Comparison of ENCODE assay signal across 24 mouse cellular contexts in the genomic region with DNA sequence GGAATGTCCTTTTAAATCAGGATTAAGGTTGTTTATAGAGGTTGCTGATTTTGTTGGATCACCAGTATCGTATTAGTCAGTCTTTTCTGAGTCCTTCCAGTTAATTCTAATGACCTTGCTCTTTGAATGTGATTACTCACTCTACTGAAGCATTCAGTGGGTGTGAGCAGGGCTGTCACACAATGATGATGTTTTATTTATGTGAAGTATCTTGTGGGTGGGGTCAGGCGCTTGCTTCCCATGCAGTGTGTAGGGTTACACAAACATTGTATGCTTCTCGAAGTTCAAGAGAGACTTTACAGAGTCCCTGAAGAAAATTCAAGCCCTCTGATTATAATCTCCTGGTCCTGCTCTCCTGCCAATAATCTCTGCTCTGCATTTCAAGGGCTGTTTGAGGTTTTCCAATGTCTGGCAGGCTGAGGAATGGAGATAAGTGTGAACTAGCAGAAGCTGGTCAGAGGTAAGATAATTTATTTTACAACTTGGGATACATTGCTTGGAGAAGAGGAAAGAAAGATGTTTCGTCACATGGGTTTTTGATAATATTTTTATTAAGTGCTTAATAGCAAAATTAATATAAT. TPM values are rescaled to one million over a fixed set of nuclear protein-coding genes. Genes with fewer than 3 reads are reported as not detected.
DNase-seq lines count a peak whose midpoint lies in the region; ATAC-seq and TF ChIP-seq lines count a peak whose summit lies in the region.
"Had no signal": no experiment of that assay in that cellular context is flagged by ENCODE, and none has a peak within 500 bp of the region (broad histone marks: within the 10 kb centered on the region; RNA-seq: fewer than 3 reads in every experiment).

No protein-coding gene starts in this region.

- H3K36me3 ChIP-seq in stomach, postnatal 0 days (ENCODE audit: control insufficient read depth, insufficient read depth, low read length): no peaks in the 10 kb centered on the region
- H3K36me3 ChIP-seq in embryonic facial prominence, embryonic 10.5 days (replicated peaks): no peaks in the 10 kb centered on the region
- H3K36me3 ChIP-seq: forebrain, embryonic 10.5 days; limb, embryonic 13.5 days; liver, embryonic 13.5 days; midbrain, embryonic 12.5 days had no signal

- no peak for TF ChIP-seq EP300 in stomach, postnatal 0 days (optimal IDR thresholded peaks at IDR 0.05)

- no peak overlapping the region for H3K9ac ChIP-seq in stomach, postnatal 0 days (ENCODE audit: low read length)
- H3K9ac ChIP-seq: hindbrain, embryonic 14.5 days; limb, embryonic 13.5 days; liver, embryonic 13.5 days; midbrain, embryonic 12.5 days had no signal

- no peaks in the 10 kb centered on the region for H3K9me3 ChIP-seq in stomach, postnatal 0 days (ENCODE audit: control insufficient read depth, low read length)
- no peaks in the 10 kb centered on the region for H3K9me3 ChIP-seq in embryonic facial prominence, embryonic 10.5 days
- H3K9me3 ChIP-seq: forebrain, embryonic 10.5 days; limb, embryonic 13.5 days; liver, embryonic 13.5 days; midbrain, embryonic 12.5 days had no signal

- peak; percentile 72 for DNase-seq in adrenal gland, adult 2 months
- no peak for DNase-seq in adrenal gland, postnatal 4 days (ENCODE audit: low spot score in 2 of 2)
- peak; percentile 11 for DNase-seq in ovary, adult 18-20 months (ENCODE audit: low spot score)
- no peak for DNase-seq in ovary, postnatal 10 days (ENCODE audit: low spot score)
- peak; percentile 26 for DNase-seq in adrenal gland, postnatal 25 days
- DNase-seq in stomach, postnatal 0 days (ENCODE audit: low spot score): no peak
- DNase-seq in testis, postnatal 14 days (ENCODE audit: low spot score): no peak
- no peak for DNase-seq in embryonic facial prominence, embryonic 10.5 days (ENCODE audit: low spot score)
- DNase-seq: cerebellum, adult 9-10 months; gastrocnemius, postnatal 25 days; heart, adult 2 months; kidney, adult 2 months; kidney, postnatal 10 days; layer of hippocampus, postnatal 36 days; liver, embryonic 13.5 days; retina, postnatal 1 day; thymus, adult 2 months; thymus, postnatal 4 days had no signal

- WGBS in stomach, postnatal 0 days: 31% methylated on average over 4 of the region's 4 CpGs
- 76% methylated on average over 4 of the region's 4 CpGs for WGBS in embryonic facial prominence, embryonic 10.5 days

- no peak overlapping the region for H3K4me2 ChIP-seq in stomach, postnatal 0 days (replicated peaks; ENCODE audit: low read depth)
- H3K4me2 ChIP-seq: hindbrain, embryonic 14.5 days; limb, embryonic 13.5 days; liver, embryonic 13.5 days; midbrain, embryonic 12.5 days had no signal

- H3K27me3 ChIP-seq in stomach, postnatal 0 days (ENCODE audit: control insufficient read depth, insufficient read depth, low read length): no peaks in the 10 kb centered on the region
- H3K27me3 ChIP-seq in embryonic facial prominence, embryonic 10.5 days (replicated peaks; ENCODE audit: low read depth, poor library complexity, severe bottlenecking): no peaks in the 10 kb centered on the region
- H3K27me3 ChIP-seq: limb, embryonic 13.5 days; liver, embryonic 13.5 days; midbrain, embryonic 12.5 days had no signal

- H3K4me1 ChIP-seq in stomach, postnatal 0 days (replicated peaks; ENCODE audit: control insufficient read depth, insufficient read depth): no peaks in the 10 kb centered on the region
- H3K4me1 ChIP-seq in embryonic facial prominence, embryonic 10.5 days: peaks cover 9% of the 10 kb centered on the region

- peak; percentile 55 for ATAC-seq in stomach, postnatal 0 days (ENCODE audit: low FRiP score, low TSS enrichment)
- ATAC-seq: CD4-positive, CD25-positive, alpha-beta regulatory T cell, adult 4 months; forebrain, embryonic 16.5 days had no signal

- H3K27ac ChIP-seq in stomach, postnatal 0 days (replicated peaks): 0 out of 2 replicates have a peak overlapping the region, but pooled peaks have one; percentile 35
- H3K27ac ChIP-seq in embryonic facial prominence, embryonic 10.5 days (replicated peaks): no peak overlapping the region
- H3K27ac ChIP-seq: forebrain, embryonic 10.5 days; heart, adult 2 months; hindbrain, embryonic 14.5 days; limb, embryonic 13.5 days; liver, embryonic 13.5 days; midbrain, embryonic 12.5 days had no signal

- no peak for TF ChIP-seq CTCF in stomach, postnatal 0 days (IDR thresholded peaks at IDR 0.05; ENCODE audit: low read depth)

- no peak overlapping the region for H3K4me3 ChIP-seq in stomach, postnatal 0 days (ENCODE audit: low read depth, low read length)
- H3K4me3 ChIP-seq in embryonic facial prominence, embryonic 10.5 days: no peak overlapping the region
- H3K4me3 ChIP-seq: forebrain, embryonic 10.5 days; heart, adult 2 months; limb, embryonic 13.5 days; liver, embryonic 13.5 days; midbrain, embryonic 12.5 days had no signal

RNA-seq across cellular contexts. Expression of a gene that starts 3.2 kb away (rescaled TPM):
- total RNA-seq in adrenal gland, adult 2 months (2021): 10 to 100 TPM; 22.0 to 26.3 TPM
- 3.3 and 3.4 TPM in 2 replicates for polyA plus RNA-seq in adrenal gland, adult 2 months (2012; rRNA removed)
- total RNA-seq in adrenal gland, postnatal 4 days (2021): 10 to 100 TPM; 25.0 to 26.2 TPM
- 27.8 and 30.9 TPM in 2 replicates for total RNA-seq in adrenal gland, postnatal 25 days (2021)
- 10.4 and 10.7 TPM in 2 replicates for polyA plus RNA-seq in stomach, postnatal 0 days (2015; fragmentation: Nextera tagmentation; extraction: Ambion mirVana)
- polyA plus RNA-seq in embryonic facial prominence, embryonic 10.5 days (2016; fragmentation: Nextera tagmentation; extraction: Ambion mirVana): 6.3 and 6.7 TPM in 2 replicates

Comparison
In these comparisons a context has a peak if more than half of its experiments do, and no peak if none do; other contexts are left out.
1. DNase-seq: peak in adrenal gland, adult 2 months (single experiment), ovary, adult 18-20 months (single experiment) and adrenal gland, postnatal 25 days (single experiment); none in adrenal gland, postnatal 4 days (0 of 2), ovary, postnatal 10 days (single experiment), stomach, postnatal 0 days (single experiment), testis, postnatal 14 days (single experiment) and embryonic facial prominence, embryonic 10.5 days (single experiment).